In the genomic region with DNA sequence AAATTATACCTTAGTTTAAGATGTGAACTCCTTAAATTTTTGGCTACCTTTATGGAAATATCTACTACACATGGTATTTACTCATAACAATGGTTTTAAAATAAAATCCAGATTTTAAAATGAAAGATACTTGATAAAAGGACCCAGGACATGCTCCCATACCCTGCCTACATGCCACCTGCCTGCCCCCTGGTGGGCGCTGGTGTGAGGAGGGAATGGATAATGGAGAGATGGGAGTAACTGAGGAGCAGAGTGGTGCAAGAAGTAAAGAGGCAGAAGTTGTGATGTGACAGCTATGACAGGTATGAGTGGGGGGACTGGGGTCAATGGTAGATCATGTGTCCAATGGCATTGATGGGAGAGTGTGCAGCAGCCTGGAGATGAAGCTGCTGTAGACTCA, we compare ENCODE assay signal across 9 mouse cellular contexts.
DNase-seq lines count a peak whose midpoint lies in the region; ATAC-seq lines count a peak whose summit lies in the region.
"Had no signal": no experiment of that assay in that cellular context is flagged by ENCODE, and none has a peak within 500 bp of the region (broad histone marks: within the 10 kb centered on the region; RNA-seq: fewer than 3 reads in every experiment).

No protein-coding gene starts in this region.

- no peak overlapping the region for H3K4me2 ChIP-seq in hindbrain, embryonic 11.5 days (replicated peaks; ENCODE audit: low read depth, low read length)
- no peak overlapping the region for H3K4me2 ChIP-seq in hindbrain, embryonic 16.5 days (ENCODE audit: low read length)
- H3K4me2 ChIP-seq: limb, embryonic 13.5 days had no signal

- peak; percentile 40 for DNase-seq in hindbrain, embryonic 11.5 days (ENCODE audit: low spot score)
- DNase-seq in retina, postnatal 1 day = peak; percentile 1
- DNase-seq in retina, embryonic 14.5 days (ENCODE audit: low spot score) = no peak
- DNase-seq in adrenal gland, postnatal 4 days (ENCODE audit: low spot score in 2 of 2) = peak; percentile 5 to 11
- no peak for DNase-seq in cerebellum, adult 18-20 months

- H3K4me1 ChIP-seq in hindbrain, embryonic 11.5 days (replicated peaks; ENCODE audit: control insufficient read depth, insufficient read depth, low read length) = no peaks in the 10 kb centered on the region
- H3K4me1 ChIP-seq in hindbrain, embryonic 16.5 days (ENCODE audit: control insufficient read depth, insufficient read depth, low read depth, low read length) = no peaks in the 10 kb centered on the region
- H3K4me1 ChIP-seq: limb, embryonic 13.5 days had no signal

- no peak overlapping the region for H3K4me3 ChIP-seq in hindbrain, embryonic 11.5 days (ENCODE audit: low read depth, low read length)
- no peak overlapping the region for H3K4me3 ChIP-seq in hindbrain, embryonic 16.5 days (ENCODE audit: low read length)
- H3K4me3 ChIP-seq: limb, embryonic 13.5 days had no signal

- WGBS in hindbrain, embryonic 11.5 days = 43% methylated on average over 1 of the region's 1 CpGs
- WGBS in hindbrain, embryonic 16.5 days = 56% methylated on average over 1 of the region's 1 CpGs

- H3K27me3 ChIP-seq in hindbrain, embryonic 11.5 days (ENCODE audit: control insufficient read depth, insufficient read depth, low read length) = no peaks in the 10 kb centered on the region
- H3K27me3 ChIP-seq in hindbrain, embryonic 16.5 days (replicated peaks; ENCODE audit: control insufficient read depth, insufficient read depth, low read length) = no peaks in the 10 kb centered on the region
- H3K27me3 ChIP-seq: limb, embryonic 13.5 days had no signal

- H3K9ac ChIP-seq in hindbrain, embryonic 11.5 days (ENCODE audit: low read depth, low read length) = no peak overlapping the region
- H3K9ac ChIP-seq in hindbrain, embryonic 16.5 days (ENCODE audit: low read depth, low read length) = no peak overlapping the region
- H3K9ac ChIP-seq: limb, embryonic 13.5 days had no signal

- no peaks in the 10 kb centered on the region for H3K9me3 ChIP-seq in hindbrain, embryonic 11.5 days (ENCODE audit: control insufficient read depth, low read length)
- H3K9me3 ChIP-seq in hindbrain, embryonic 16.5 days (ENCODE audit: control insufficient read depth, low read length) = no peaks in the 10 kb centered on the region
- H3K9me3 ChIP-seq: limb, embryonic 13.5 days had no signal

- H3K36me3 ChIP-seq in hindbrain, embryonic 11.5 days (ENCODE audit: control insufficient read depth, insufficient read depth, low read length) = no peaks in the 10 kb centered on the region
- no peaks in the 10 kb centered on the region for H3K36me3 ChIP-seq in hindbrain, embryonic 16.5 days (ENCODE audit: control insufficient read depth, insufficient read depth, low read length)
- H3K36me3 ChIP-seq: limb, embryonic 13.5 days had no signal

- H3K27ac ChIP-seq in hindbrain, embryonic 11.5 days (ENCODE audit: low read depth, low read length) = no peak overlapping the region
- H3K27ac ChIP-seq in hindbrain, embryonic 16.5 days (ENCODE audit: low read depth, low read length) = no peak overlapping the region
- H3K27ac ChIP-seq: limb, embryonic 13.5 days had no signal

- peak; percentile 17; the same call in 1 of the 2 replicates for ATAC-seq in hindbrain, embryonic 11.5 days (ENCODE audit: low FRiP score)
- ATAC-seq in hindbrain, embryonic 16.5 days = no peak
- peak; percentile 82 for ATAC-seq in megakaryocyte-erythroid progenitor cell, adult 5-6 weeks (replicated peaks; ENCODE audit: low FRiP score, low TSS enrichment, poor library complexity, severe bottlenecking)
- no peak for ATAC-seq in CD4-positive, CD25-positive, alpha-beta regulatory T cell, adult 4 months

Comparison
In these comparisons a context has a peak if more than half of its experiments do, and no peak if none do; other contexts are left out.
1. ATAC-seq: peak in hindbrain, embryonic 11.5 days (single experiment) and megakaryocyte-erythroid progenitor cell, adult 5-6 weeks (single experiment); none in hindbrain, embryonic 16.5 days (single experiment) and CD4-positive, CD25-positive, alpha-beta regulatory T cell, adult 4 months (single experiment).
2. DNase-seq: peak in hindbrain, embryonic 11.5 days (single experiment), retina, postnatal 1 day (single experiment) and adrenal gland, postnatal 4 days (2 of 2); none in retina, embryonic 14.5 days (single experiment) and cerebellum, adult 18-20 months (0 of 2).